Mouse (Mus musculus): ENCODE results near the gene Krt17. TPM values are rescaled to one million over a fixed set of nuclear protein-coding genes. Genes with fewer than 3 reads are reported as not detected.
A peak's percentile ranks its signal among the peaks of the same experiment; 100 is the strongest.
"Not testable (repeated sequence)": the region's sequence is repeated elsewhere in the genome, so short reads cannot be mapped to it uniquely, and the experiment has no call there.

Krt17 gene
- polyA plus RNA-seq (2012; rRNA removed): 0.38 and 0.65 TPM in 2 replicates

- TF ChIP-seq CTCF (IDR thresholded peaks at IDR 0.05; ENCODE audit: insufficient read depth, low read length) (no peak), POLR2A (IDR thresholded peaks at IDR 0.05; ENCODE audit: borderline replicate concordance, extremely low read depth, low read depth, low read length) (no peak)
- Histone ChIP-seq H3K4me3 (replicated peaks; ENCODE audit: extremely low read depth, low read depth, low read length) (no peak within 1 kb of the TSS), H3K4me1 (ENCODE audit: control insufficient read depth, insufficient read depth, low read length) (no peaks in the 10 kb centered on the region)
- DNase-seq: no peak
- WGBS: 70% methylated on average over 21 of the region's 21 CpGs
Measured at GRCm38 (mm10) chr11:100260514-100261234, at the start of gene Krt17. Gene Krt17, minus strand, starts transcription at chr11:100261029.

GRCm38 (mm10) chr11:100308672-100309071 is 47.8 kb upstream of the Krt17 start:
- WGBS: 86% methylated on average over 5 of the region's 6 CpGs
- H3K4me1 ChIP-seq (ENCODE audit: control insufficient read depth, insufficient read depth, low read length); DNase-seq; H3K4me3 ChIP-seq (replicated peaks; ENCODE audit: extremely low read depth, low read depth, low read length): not testable (repeated sequence)

- 0 out of 2 replicates have a peak, but pooled peaks cover 2% of the 10 kb centered on the region for H3K4me1 ChIP-seq (ENCODE audit: control insufficient read depth, insufficient read depth, low read length)
- DNase-seq: no peak
- no peak overlapping the region for H3K4me3 ChIP-seq (replicated peaks; ENCODE audit: extremely low read depth, low read depth, low read length)
- no peak for TF ChIP-seq CTCF (IDR thresholded peaks at IDR 0.05; ENCODE audit: insufficient read depth, low read length)
- TF ChIP-seq POLR2A (IDR thresholded peaks at IDR 0.05; ENCODE audit: borderline replicate concordance, extremely low read depth, low read depth, low read length): no peak
- 84% methylated on average over 5 of the region's 5 CpGs for WGBS
Measured at GRCm38 (mm10) chr11:100307900-100308299, 47.1 kb upstream of the Krt17 start.

- no peak for DNase-seq
- Histone ChIP-seq H3K4me1 (ENCODE audit: control insufficient read depth, insufficient read depth, low read length) (no peaks in the 10 kb centered on the region), H3K4me3 (replicated peaks; ENCODE audit: extremely low read depth, low read depth, low read length) (no peak overlapping the region)
- 67% methylated on average over 5 of the region's 5 CpGs for WGBS
- TF ChIP-seq POLR2A (IDR thresholded peaks at IDR 0.05; ENCODE audit: borderline replicate concordance, extremely low read depth, low read depth, low read length) (no peak), CTCF (IDR thresholded peaks at IDR 0.05; ENCODE audit: insufficient read depth, low read length) (no peak)
Measured at GRCm38 (mm10) chr11:100301292-100301691, 40.5 kb upstream of the Krt17 start.

GRCm38 (mm10) chr11:100300293-100300692 is 39.5 kb upstream of the Krt17 start:
- Histone ChIP-seq H3K4me3 (replicated peaks; ENCODE audit: extremely low read depth, low read depth, low read length) (no peak overlapping the region), H3K4me1 (ENCODE audit: control insufficient read depth, insufficient read depth, low read length) (no peaks in the 10 kb centered on the region)
- peak; percentile 71 for DNase-seq
- WGBS: 4% methylated on average over 5 of the region's 5 CpGs
- TF ChIP-seq CTCF (IDR thresholded peaks at IDR 0.05; ENCODE audit: insufficient read depth, low read length) (peak; percentile 93), POLR2A (IDR thresholded peaks at IDR 0.05; ENCODE audit: borderline replicate concordance, extremely low read depth, low read depth, low read length) (no peak)

- peak; percentile 89 for TF ChIP-seq CTCF (IDR thresholded peaks at IDR 0.05; ENCODE audit: insufficient read depth, low read length)
- no peak for TF ChIP-seq POLR2A (IDR thresholded peaks at IDR 0.05; ENCODE audit: borderline replicate concordance, extremely low read depth, low read depth, low read length)
- WGBS: 18% methylated on average over 18 of the region's 18 CpGs
- no peaks in the 10 kb centered on the region for H3K4me1 ChIP-seq (ENCODE audit: control insufficient read depth, insufficient read depth, low read length)
- H3K4me3 ChIP-seq (replicated peaks; ENCODE audit: extremely low read depth, low read depth, low read length): no peak overlapping the region
- DNase-seq: peak; percentile 84
Measured at GRCm38 (mm10) chr11:100298274-100299036, 37.6 kb upstream of the Krt17 start.

GRCm38 (mm10) chr11:100297801-100298200 is 37.0 kb upstream of the Krt17 start:
- no peak overlapping the region for H3K4me3 ChIP-seq (replicated peaks; ENCODE audit: extremely low read depth, low read depth, low read length)

GRCm38 (mm10) chr11:100295308-100295707 is 34.5 kb upstream of the Krt17 start:
- peak; percentile 100 for TF ChIP-seq CTCF (IDR thresholded peaks at IDR 0.05; ENCODE audit: insufficient read depth, low read length)
- TF ChIP-seq POLR2A (IDR thresholded peaks at IDR 0.05; ENCODE audit: borderline replicate concordance, extremely low read depth, low read depth, low read length): no peak
- peak; percentile 86 for DNase-seq
- peaks cover 5% of the 10 kb centered on the region for H3K4me1 ChIP-seq (ENCODE audit: control insufficient read depth, insufficient read depth, low read length)
- H3K4me3 ChIP-seq (replicated peaks; ENCODE audit: extremely low read depth, low read depth, low read length): no peak overlapping the region
- WGBS: 6% methylated on average over 10 of the region's 10 CpGs

More at GRCm38 (mm10) chr11:100297801-100298200, 37.0 kb upstream of the Krt17 start:
- 26% methylated on average over 5 of the region's 5 CpGs for WGBS
- peak; percentile 55; the same call in 1 of the 2 replicates for TF ChIP-seq CTCF (IDR thresholded peaks at IDR 0.05; ENCODE audit: insufficient read depth, low read length)
- no peak for TF ChIP-seq POLR2A (IDR thresholded peaks at IDR 0.05; ENCODE audit: borderline replicate concordance, extremely low read depth, low read depth, low read length)
- H3K4me1 ChIP-seq (ENCODE audit: control insufficient read depth, insufficient read depth, low read length): no peaks in the 10 kb centered on the region
- DNase-seq: no peak

- Histone ChIP-seq H3K4me3 (replicated peaks; ENCODE audit: extremely low read depth, low read depth, low read length) (no peak overlapping the region), H3K4me1 (ENCODE audit: control insufficient read depth, insufficient read depth, low read length) (peaks cover 18% of the 10 kb centered on the region)
- no peak for DNase-seq
- 74% methylated on average over 6 of the region's 6 CpGs for WGBS
- no peak for TF ChIP-seq POLR2A (IDR thresholded peaks at IDR 0.05; ENCODE audit: borderline replicate concordance, extremely low read depth, low read depth, low read length)
- no peak for TF ChIP-seq CTCF (IDR thresholded peaks at IDR 0.05; ENCODE audit: insufficient read depth, low read length)
Measured at GRCm38 (mm10) chr11:100292884-100293283, 32.1 kb upstream of the Krt17 start.
